Mouse (Mus musculus) forebrain, embryonic 11.5 days (tissue): ENCODE results near the gene Gm48552. TPM values are rescaled to one million over a fixed set of nuclear protein-coding genes. Genes with fewer than 3 reads are reported as not detected.
A peak's percentile ranks its signal among the peaks of the same experiment; 100 is the strongest.

Experiments
- ATAC-seq: fragments of 200-750 bp; cut with Nextera tagmentation; replicated peaks from 2 replicates; pipeline ENCODE4 v1.8.0; 2017; ENCODE audit warnings: moderate TSS enrichment; ENCODE audit not compliant: low FRiP score
- DNase-seq: peaks from one replicate; pipeline ENCODE4 v3.0.0-alpha.2; 2017; ENCODE audit warnings: low spot score
- H3K27ac ChIP-seq: fragments of 300-500 bp; sonication (generic); 2 replicates; pipeline ENCODE4 v1.5.1; 2014; ENCODE audit warnings: low read depth, low read length
- H3K27me3 ChIP-seq: fragments of 300-500 bp; sonication (generic); 2 replicates; pipeline ENCODE4 v1.6.1; 2014; ENCODE audit warnings: mild to moderate bottlenecking, low read length, mixed read lengths; ENCODE audit not compliant: control insufficient read depth, insufficient read depth
- H3K36me3 ChIP-seq: fragments of 300-500 bp; sonication (generic); 2 replicates; pipeline ENCODE4 v1.6.1; 2014; ENCODE audit warnings: mild to moderate bottlenecking, low read length, moderate library complexity, mixed read lengths; ENCODE audit not compliant: control insufficient read depth, insufficient read depth
- H3K4me1 ChIP-seq: fragments of 300-500 bp; sonication (generic); replicated peaks from 2 replicates; pipeline ENCODE4 v1.6.1; 2014; ENCODE audit warnings: low read length, mixed read lengths; ENCODE audit not compliant: control insufficient read depth, insufficient read depth
- H3K4me2 ChIP-seq: fragments of 300-500 bp; sonication (generic); 2 replicates; pipeline ENCODE4 v1.6.1; 2014; ENCODE audit warnings: low read depth, mild to moderate bottlenecking, low read length, moderate library complexity, mixed read lengths; ENCODE audit not compliant: severe bottlenecking
- H3K4me3 ChIP-seq: fragments of 300-500 bp; sonication (generic); 2 replicates; pipeline ENCODE4 v1.5.1; 2014; ENCODE audit warnings: low read depth, low read length
- H3K9ac ChIP-seq: fragments of 300-500 bp; sonication (generic); 2 replicates; pipeline ENCODE4 v1.6.1; 2014; ENCODE audit warnings: low read length
- H3K9me3 ChIP-seq: fragments of 300-500 bp; sonication (generic); 2 replicates; pipeline ENCODE4 v1.6.1; 2016; ENCODE audit warnings: low read length, mixed read lengths; ENCODE audit not compliant: control insufficient read depth
- WGBS: fragments of 180-500 bp; shearing (Covaris S2); extraction: QIAGEN DNeasy Blood & Tissue Kit; methylation state at CpG from one replicate; pipeline ENCODE4 v1.1.7; 2014; 5-methylcytosine and 5-hydroxymethylcytosine counted together
- polyA plus RNA-seq: library from polyadenylated mRNA; unstranded; fragments of >200 nt; fragmentation: Nextera tagmentation; extraction: Ambion mirVana; gene quantifications from 2 replicates; pipeline ENCODE4 v1.2.1, GENCODE M21; 2014

Gm48552 gene
- polyA plus RNA-seq, 1 experiment from 2014 or later, result 1.1 TPM

DNA sequence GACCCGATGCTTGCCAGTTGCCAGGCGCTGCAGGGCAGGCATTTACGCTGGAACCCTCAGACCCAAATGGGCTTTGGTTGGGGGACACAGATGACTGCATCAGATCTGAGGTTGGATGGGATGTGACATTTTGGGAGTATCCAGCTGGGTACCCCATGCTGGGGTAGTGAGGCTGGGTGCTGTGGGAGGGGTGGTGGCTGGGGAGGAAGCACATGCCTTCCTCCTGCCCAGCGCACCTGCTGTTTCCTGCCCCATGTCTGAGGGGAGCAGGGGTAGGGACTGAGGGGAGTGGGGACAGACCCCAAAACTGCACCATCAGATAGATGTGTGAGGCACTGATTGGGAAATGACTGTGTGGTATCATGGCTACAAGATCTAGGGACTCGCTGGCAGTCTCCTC is 7.9 kb downstream of the Gm48552 start:
- WGBS, result 60% methylated on average over 5 of the region's 5 CpGs
- DNase-seq (no peak), ATAC-seq (no peak)
- Histone ChIP-seq H3K4me3 (no peak overlapping the region), H3K9me3 (no peaks in the 10 kb centered on the region), H3K27me3 (no peaks in the 10 kb centered on the region; the same call in 1 of the 2 replicates), H3K9ac (peak overlapping the region; percentile 17; the same call in 1 of the 2 replicates), H3K27ac (no peak overlapping the region), H3K4me1 (peaks cover 13% of the 10 kb centered on the region), H3K36me3 (no peaks in the 10 kb centered on the region), H3K4me2 (no peak overlapping the region)

DNA sequence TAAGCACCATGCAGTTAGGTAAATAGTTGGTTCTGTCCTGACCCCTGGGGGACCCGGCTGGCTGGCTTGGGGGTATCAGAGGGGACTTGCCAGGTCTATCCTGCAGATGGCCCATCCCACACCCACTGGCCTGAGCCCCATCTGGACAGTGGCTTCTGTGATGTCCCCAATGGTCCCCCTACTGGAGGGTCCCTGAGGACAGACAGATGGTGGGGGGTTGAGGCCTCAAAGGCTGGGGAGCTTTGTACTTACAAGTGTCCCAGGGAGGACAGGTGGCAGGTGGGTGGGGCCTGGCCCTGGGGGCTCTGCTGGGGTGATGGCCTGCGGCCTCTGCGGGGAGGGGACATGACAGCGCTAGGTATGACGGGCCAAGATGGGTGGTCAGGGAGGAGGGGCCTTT is 10.5 kb downstream of the Gm48552 start:
- H3K4me1 ChIP-seq, result peaks cover 27% of the 10 kb centered on the region
- H3K9me3 ChIP-seq, result no peaks in the 10 kb centered on the region
- H3K27ac ChIP-seq, result no peak overlapping the region
- no peak for DNase-seq
- H3K27me3 ChIP-seq, result peaks cover 3% of the 10 kb centered on the region
- 0 out of 2 replicates have a peak overlapping the region, but pooled peaks have one; percentile 5 for H3K4me2 ChIP-seq
- WGBS, result 71% methylated on average over 5 of the region's 5 CpGs
- ATAC-seq, result no peak
- no peak overlapping the region; the same call in 1 of the 2 replicates for H3K9ac ChIP-seq
- no peak overlapping the region for H3K4me3 ChIP-seq
- H3K36me3 ChIP-seq, result no peaks in the 10 kb centered on the region

DNA sequence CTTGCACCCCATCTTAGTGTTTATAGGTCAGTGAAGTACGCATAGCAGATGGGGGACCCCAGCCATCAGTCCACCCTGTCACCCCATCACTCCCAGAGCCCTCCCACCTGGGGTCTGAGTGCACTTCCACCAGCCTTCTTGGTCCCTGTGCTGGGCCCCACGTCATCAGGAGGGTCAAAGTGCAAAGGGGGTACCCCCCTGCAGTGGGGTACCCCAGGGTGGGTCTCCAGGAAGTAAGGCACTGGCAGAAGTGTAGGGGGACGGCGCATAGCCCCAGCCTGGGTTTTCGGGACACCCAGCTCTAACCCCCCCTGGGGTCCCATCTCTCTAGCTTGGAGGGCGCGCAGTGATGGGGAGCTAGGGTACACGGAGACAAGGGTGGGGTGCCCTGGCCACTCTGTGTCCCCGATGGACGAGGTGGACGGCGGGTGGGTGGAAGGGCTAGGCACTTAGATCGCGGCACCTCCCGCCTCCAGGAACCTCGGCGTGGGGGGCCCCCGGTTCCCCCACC is 11.0 kb downstream of the Gm48552 start:
- DNase-seq (no peak), ATAC-seq (no peak)
- Histone ChIP-seq H3K4me3 (no peak overlapping the region), H3K9me3 (no peaks in the 10 kb centered on the region), H3K27ac (no peak overlapping the region), H3K4me2 (no peak overlapping the region), H3K9ac (no peak overlapping the region), H3K4me1 (peaks cover 27% of the 10 kb centered on the region), H3K36me3 (no peaks in the 10 kb centered on the region), H3K27me3 (peaks cover 8% of the 10 kb centered on the region)
- 80% methylated on average over 18 of the region's 18 CpGs for WGBS

DNA sequence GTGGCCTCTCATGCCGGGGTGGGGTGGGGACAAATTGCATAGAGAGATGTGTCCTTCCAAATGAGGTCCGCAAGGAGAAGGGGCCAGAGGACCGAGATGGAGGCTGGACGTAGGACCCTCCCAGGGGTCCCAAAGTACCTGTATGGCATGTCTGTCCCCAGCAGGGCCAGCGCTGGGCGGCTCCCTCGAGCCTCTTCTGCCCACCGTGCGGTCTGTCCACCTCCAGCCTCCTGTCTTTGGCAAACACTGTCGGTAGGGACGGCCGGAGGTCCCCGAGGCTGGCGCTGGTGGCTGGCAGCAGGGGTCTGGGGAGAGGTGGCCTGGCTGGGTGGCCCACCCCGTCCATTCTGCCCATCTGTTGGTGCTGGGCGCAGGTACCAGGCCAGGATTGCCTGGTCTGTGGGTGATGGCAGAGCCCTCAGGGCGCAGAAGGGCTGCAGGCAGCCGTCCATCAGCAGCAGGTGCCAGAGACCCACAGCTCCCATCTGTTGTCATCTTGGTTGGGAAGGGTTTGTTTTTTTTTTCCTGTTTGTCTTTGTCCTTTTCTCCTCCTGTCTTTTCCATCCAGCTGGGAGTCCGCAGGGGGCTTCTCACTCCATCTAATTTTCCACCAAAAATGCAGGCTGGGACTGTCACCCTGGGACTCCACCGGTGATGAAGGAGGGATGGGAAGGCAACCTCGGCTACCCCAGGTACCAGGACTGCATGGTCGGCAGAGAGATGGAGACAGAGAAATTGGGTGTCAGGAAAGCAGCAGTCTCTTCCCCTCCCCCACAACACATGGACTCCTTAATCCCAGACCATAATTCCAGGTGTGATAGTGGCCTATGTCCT is 11.8 kb downstream of the Gm48552 start:
- H3K27ac ChIP-seq, result 0 out of 2 replicates have a peak overlapping the region, but pooled peaks have one; percentile 50
- peaks cover 9% of the 10 kb centered on the region for H3K27me3 ChIP-seq
- 48% methylated on average over 22 of the region's 22 CpGs for WGBS
- H3K4me1 ChIP-seq, result peaks cover 27% of the 10 kb centered on the region
- no peaks in the 10 kb centered on the region; the same call in 1 of the 2 replicates for H3K36me3 ChIP-seq
- 0 out of 2 replicates have a peak overlapping the region, but pooled peaks have one; percentile 16 for H3K9ac ChIP-seq
- ATAC-seq (no peak), DNase-seq (no peak)
- no peak overlapping the region for H3K4me3 ChIP-seq
- H3K4me2 ChIP-seq, result no peak overlapping the region
- H3K9me3 ChIP-seq, result no peaks in the 10 kb centered on the region

DNA sequence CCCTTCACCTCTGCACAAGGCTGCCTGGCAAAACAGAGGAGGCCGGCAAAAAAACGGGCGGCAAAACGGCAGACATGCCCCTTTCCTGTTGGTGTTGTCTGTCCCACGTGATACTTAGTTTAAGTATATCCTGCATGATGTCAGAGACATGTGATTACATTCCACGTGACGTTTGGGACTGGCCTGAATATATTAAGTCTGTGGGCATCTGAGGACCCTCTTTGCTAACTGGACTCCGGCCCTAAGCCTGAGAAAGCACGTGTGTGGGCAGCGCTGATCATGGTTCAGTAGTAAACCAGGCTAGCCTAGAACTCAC is 12.4 kb downstream of the Gm48552 start:
- Histone ChIP-seq H3K4me3 (no peak overlapping the region), H3K36me3 (no peaks in the 10 kb centered on the region; the same call in 1 of the 2 replicates), H3K9me3 (no peaks in the 10 kb centered on the region), H3K27me3 (peaks cover 10% of the 10 kb centered on the region), H3K4me1 (peaks cover 27% of the 10 kb centered on the region), H3K9ac (no peak overlapping the region), H3K4me2 (no peak overlapping the region), H3K27ac (peak overlapping the region; percentile 69)
- DNase-seq, result no peak
- ATAC-seq, result no peak
- 30% methylated on average over 10 of the region's 10 CpGs for WGBS

DNA sequence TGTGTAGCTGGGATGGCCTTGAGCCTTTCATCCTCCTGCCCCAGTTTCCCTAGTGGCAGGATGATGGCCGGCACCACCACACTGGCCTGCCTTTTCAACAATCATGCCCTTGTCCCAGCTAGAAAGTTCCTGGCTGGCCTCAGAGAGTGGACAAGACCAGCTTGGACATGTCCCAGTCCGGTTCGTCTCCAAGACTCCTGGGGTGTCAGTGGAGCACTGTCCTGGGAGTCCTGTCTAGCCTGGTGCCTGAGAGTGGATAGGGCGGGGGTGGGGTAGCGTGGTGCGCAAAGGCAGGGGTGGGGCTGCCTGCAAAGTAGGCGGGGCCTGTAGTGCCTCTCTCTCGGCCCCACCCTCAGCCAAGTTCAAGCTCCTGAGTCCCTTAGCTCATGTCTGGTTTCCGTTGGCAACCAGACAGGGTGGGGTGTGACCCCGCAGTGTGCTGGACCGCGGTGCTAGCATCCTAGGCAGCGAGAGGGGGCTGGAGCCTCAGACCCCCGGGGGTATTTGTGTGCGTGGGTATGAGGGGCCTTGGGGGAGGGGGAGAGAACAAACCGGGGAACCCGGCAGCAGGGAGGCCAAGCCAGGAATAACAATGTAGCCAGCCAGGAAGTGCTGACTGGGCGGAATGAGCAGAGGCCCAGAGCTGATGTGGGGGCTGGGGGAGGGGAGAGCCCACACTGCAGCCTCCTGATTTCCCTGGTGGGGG is 12.9 kb downstream of the Gm48552 start:
- peak; percentile 88 for DNase-seq
- Histone ChIP-seq H3K4me2 (peak overlapping the region; percentile 42), H3K27ac (peak overlapping the region; percentile 69), H3K4me3 (0 out of 2 replicates have a peak overlapping the region, but pooled peaks have one; percentile 9), H3K4me1 (peaks cover 27% of the 10 kb centered on the region), H3K9me3 (no peaks in the 10 kb centered on the region), H3K27me3 (peaks cover 15% of the 10 kb centered on the region), H3K9ac (peak overlapping the region; percentile 54), H3K36me3 (no peaks in the 10 kb centered on the region; the same call in 1 of the 2 replicates)
- 4% methylated on average over 18 of the region's 18 CpGs for WGBS
- peak; percentile 85 for ATAC-seq

DNA sequence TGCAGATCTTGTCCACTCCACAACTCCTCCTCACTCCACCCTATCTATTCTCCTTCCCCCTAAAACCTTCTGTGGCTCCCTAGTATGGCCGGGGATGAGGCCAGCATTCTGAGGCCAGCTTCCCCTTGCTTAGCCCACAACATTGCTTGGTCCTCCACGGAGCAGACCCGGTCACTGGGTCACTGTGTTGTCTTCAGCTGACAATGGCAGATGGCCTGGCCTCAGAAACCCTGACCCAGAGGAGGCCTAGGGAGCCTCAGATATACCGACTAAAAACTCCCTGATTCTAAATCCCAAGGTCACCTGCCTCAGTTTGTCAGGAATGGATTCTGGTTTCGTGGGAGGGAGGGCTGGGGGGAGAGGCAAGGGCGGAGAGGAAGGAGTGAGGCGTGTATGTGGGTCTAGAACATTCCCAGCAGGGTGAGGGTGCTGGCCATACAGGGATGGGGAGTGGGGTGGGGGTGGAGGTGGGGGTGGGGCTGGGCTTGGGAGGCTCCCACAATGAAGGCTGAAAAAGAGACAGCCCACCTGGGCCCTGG is 13.5 kb downstream of the Gm48552 start:
- Histone ChIP-seq H3K4me3 (0 out of 2 replicates have a peak overlapping the region, but pooled peaks have one; percentile 9), H3K9me3 (no peaks in the 10 kb centered on the region), H3K4me1 (peaks cover 27% of the 10 kb centered on the region), H3K27me3 (peaks cover 21% of the 10 kb centered on the region), H3K4me2 (peak overlapping the region; percentile 42), H3K9ac (peak overlapping the region; percentile 54), H3K36me3 (no peaks in the 10 kb centered on the region; the same call in 1 of the 2 replicates), H3K27ac (peak overlapping the region; percentile 69)
- 14% methylated on average over 7 of the region's 7 CpGs for WGBS
- no peak for DNase-seq
- no peak for ATAC-seq

DNA sequence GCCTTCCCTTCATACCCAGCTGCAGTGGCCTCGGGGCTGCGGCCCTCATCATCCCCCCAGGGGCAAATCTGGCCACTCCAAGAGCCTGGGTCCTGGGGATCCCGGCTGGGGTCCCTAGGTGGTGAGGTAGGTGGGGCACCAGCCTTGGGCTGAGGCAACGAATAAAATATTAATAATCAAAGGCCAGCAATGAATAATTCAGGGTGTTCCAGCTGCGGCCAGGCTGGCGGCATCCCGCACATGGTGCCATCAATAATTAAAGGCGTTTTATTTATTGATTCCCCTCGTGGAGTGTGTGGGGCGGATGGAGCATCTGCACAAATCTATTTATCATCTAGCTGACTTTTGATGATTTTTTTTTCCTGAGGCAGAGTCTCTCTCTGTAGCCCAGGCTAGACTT is 14.7 kb downstream of the Gm48552 start:
- Histone ChIP-seq H3K4me1 (peaks cover 32% of the 10 kb centered on the region), H3K36me3 (no peaks in the 10 kb centered on the region; the same call in 1 of the 2 replicates), H3K27ac (peak overlapping the region; percentile 69; the same call in 1 of the 2 replicates), H3K27me3 (peaks cover 33% of the 10 kb centered on the region), H3K4me3 (no peak overlapping the region), H3K9me3 (no peaks in the 10 kb centered on the region), H3K4me2 (no peak overlapping the region), H3K9ac (no peak overlapping the region)
- 52% methylated on average over 10 of the region's 10 CpGs for WGBS
- ATAC-seq (no peak), DNase-seq (no peak)
